Mouse (Mus musculus): ENCODE results near the gene Tcea3. TPM values are rescaled to one million over a fixed set of nuclear protein-coding genes. Genes with fewer than 3 reads are reported as not detected.
A peak's percentile ranks its signal among the peaks of the same experiment; 100 is the strongest.

Tcea3 gene
- polyA plus RNA-seq, 1 experiment = 1.8 TPM

DNA sequence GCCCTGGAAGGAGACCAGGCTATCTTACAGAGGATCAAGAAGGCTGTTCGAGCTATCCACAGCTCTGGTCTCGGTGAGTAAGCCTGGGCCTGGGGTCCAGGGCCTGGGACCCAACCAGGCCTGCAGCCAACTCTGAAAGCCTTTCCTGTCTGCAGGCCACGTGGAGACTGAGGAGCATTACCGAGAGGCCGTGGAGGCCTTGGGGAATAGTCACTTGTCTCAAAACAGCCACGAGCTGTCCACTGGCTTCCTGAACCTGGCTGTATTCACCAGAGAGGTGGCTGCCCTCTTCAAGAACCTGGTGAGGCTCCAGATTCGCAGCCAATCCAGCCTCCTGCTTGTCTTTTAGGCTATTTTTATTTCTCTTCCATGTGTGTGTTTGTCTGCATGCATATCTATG is 20.1 kb upstream of the Tcea3 start:
- Histone ChIP-seq H3K4me3 (ENCODE audit: control insufficient read depth, insufficient read depth, low read length) (no peak overlapping the region), H3K36me3 (ENCODE audit: control insufficient read depth, insufficient read depth, low read length) (no peaks in the 10 kb centered on the region), H3K4me1 (replicated peaks; ENCODE audit: control insufficient read depth, insufficient read depth, low read length) (no peaks in the 10 kb centered on the region), H3K27ac (ENCODE audit: control insufficient read depth, insufficient read depth, low read length) (no peak overlapping the region), H3K27me3 (ENCODE audit: control insufficient read depth, insufficient read depth, low read length) (no peaks in the 10 kb centered on the region)
- 85% methylated on average over 7 of the region's 7 CpGs for WGBS
- no peak for DNase-seq
- TF ChIP-seq POLR2A (IDR thresholded peaks at IDR 0.05; ENCODE audit: control insufficient read depth, extremely low read depth, insufficient read depth, low read length, poor library complexity) (no peak), CTCF (IDR thresholded peaks at IDR 0.05; ENCODE audit: borderline replicate concordance, control insufficient read depth, extremely low read depth, insufficient read depth, low read length, poor library complexity) (no peak)

- TF ChIP-seq POLR2A (IDR thresholded peaks at IDR 0.05; ENCODE audit: control insufficient read depth, extremely low read depth, insufficient read depth, low read length, poor library complexity) (no peak), CTCF (IDR thresholded peaks at IDR 0.05; ENCODE audit: borderline replicate concordance, control insufficient read depth, extremely low read depth, insufficient read depth, low read length, poor library complexity) (no peak)
- no peak for DNase-seq
- H3K4me1 ChIP-seq (replicated peaks; ENCODE audit: control insufficient read depth, insufficient read depth, low read length) = no peaks in the 10 kb centered on the region
- no peak overlapping the region for H3K4me3 ChIP-seq (ENCODE audit: control insufficient read depth, insufficient read depth, low read length)
- H3K27me3 ChIP-seq (ENCODE audit: control insufficient read depth, insufficient read depth, low read length) = no peaks in the 10 kb centered on the region
- 84% methylated on average over 5 of the region's 5 CpGs for WGBS
- no peaks in the 10 kb centered on the region for H3K36me3 ChIP-seq (ENCODE audit: control insufficient read depth, insufficient read depth, low read length)
- no peak overlapping the region for H3K27ac ChIP-seq (ENCODE audit: control insufficient read depth, insufficient read depth, low read length)
These were observed 18.9 kb upstream of the Tcea3 start for GRCm38 (mm10) chr4:136228640-136229039.

DNA sequence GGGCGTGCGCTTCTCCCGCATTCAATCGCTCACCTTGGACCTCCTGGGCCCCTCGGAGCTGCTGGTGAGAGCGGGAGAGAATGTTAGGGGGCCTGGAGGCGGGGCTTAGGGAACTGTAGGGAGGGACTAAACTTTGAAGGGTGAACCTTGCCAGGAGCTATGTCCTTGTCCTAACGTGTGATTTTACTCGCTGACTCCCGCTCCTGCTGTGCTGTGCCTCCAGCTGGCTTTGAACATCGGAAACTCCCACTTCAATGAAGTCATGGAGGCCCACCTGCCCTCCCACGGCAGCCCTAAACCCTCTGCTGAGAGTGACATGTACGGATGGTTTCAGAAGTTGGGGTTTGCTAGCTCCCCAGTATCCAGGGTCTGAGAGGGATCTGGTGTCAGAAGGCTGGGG is 8.9 kb upstream of the Tcea3 start:
- Histone ChIP-seq H3K4me3 (ENCODE audit: control insufficient read depth, insufficient read depth, low read length) (no peak overlapping the region), H3K27ac (ENCODE audit: control insufficient read depth, insufficient read depth, low read length) (no peak overlapping the region), H3K36me3 (ENCODE audit: control insufficient read depth, insufficient read depth, low read length) (no peaks in the 10 kb centered on the region), H3K4me1 (replicated peaks; ENCODE audit: control insufficient read depth, insufficient read depth, low read length) (no peaks in the 10 kb centered on the region), H3K27me3 (ENCODE audit: control insufficient read depth, insufficient read depth, low read length) (no peaks in the 10 kb centered on the region; the same call in 1 of the 2 replicates)
- no peak for DNase-seq
- TF ChIP-seq CTCF (IDR thresholded peaks at IDR 0.05; ENCODE audit: borderline replicate concordance, control insufficient read depth, extremely low read depth, insufficient read depth, low read length, poor library complexity) (no peak), POLR2A (IDR thresholded peaks at IDR 0.05; ENCODE audit: control insufficient read depth, extremely low read depth, insufficient read depth, low read length, poor library complexity) (no peak)
- WGBS = 31% methylated on average over 13 of the region's 13 CpGs

- Histone ChIP-seq H3K36me3 (ENCODE audit: control insufficient read depth, insufficient read depth, low read length) (no peaks in the 10 kb centered on the region), H3K4me1 (replicated peaks; ENCODE audit: control insufficient read depth, insufficient read depth, low read length) (no peaks in the 10 kb centered on the region), H3K4me3 (ENCODE audit: control insufficient read depth, insufficient read depth, low read length) (no peak overlapping the region), H3K27ac (ENCODE audit: control insufficient read depth, insufficient read depth, low read length) (no peak overlapping the region), H3K27me3 (ENCODE audit: control insufficient read depth, insufficient read depth, low read length) (no peaks in the 10 kb centered on the region; the same call in 1 of the 2 replicates)
- WGBS = 71% methylated on average over 9 of the region's 9 CpGs
- DNase-seq = no peak
- TF ChIP-seq CTCF (IDR thresholded peaks at IDR 0.05; ENCODE audit: borderline replicate concordance, control insufficient read depth, extremely low read depth, insufficient read depth, low read length, poor library complexity) (no peak), POLR2A (IDR thresholded peaks at IDR 0.05; ENCODE audit: control insufficient read depth, extremely low read depth, insufficient read depth, low read length, poor library complexity) (no peak)
These were observed 8.4 kb upstream of the Tcea3 start for GRCm38 (mm10) chr4:136239111-136239510.

- 8% methylated on average over 8 of the region's 8 CpGs for WGBS
- Histone ChIP-seq H3K27me3 (ENCODE audit: control insufficient read depth, insufficient read depth, low read length) (peaks cover under 1% of the 10 kb centered on the region; the same call in 1 of the 2 replicates), H3K4me3 (ENCODE audit: control insufficient read depth, insufficient read depth, low read length) (no peak overlapping the region), H3K36me3 (ENCODE audit: control insufficient read depth, insufficient read depth, low read length) (no peaks in the 10 kb centered on the region), H3K27ac (ENCODE audit: control insufficient read depth, insufficient read depth, low read length) (no peak overlapping the region), H3K4me1 (replicated peaks; ENCODE audit: control insufficient read depth, insufficient read depth, low read length) (no peaks in the 10 kb centered on the region)
- no peak for TF ChIP-seq POLR2A (IDR thresholded peaks at IDR 0.05; ENCODE audit: control insufficient read depth, extremely low read depth, insufficient read depth, low read length, poor library complexity)
- TF ChIP-seq CTCF (IDR thresholded peaks at IDR 0.05; ENCODE audit: borderline replicate concordance, control insufficient read depth, extremely low read depth, insufficient read depth, low read length, poor library complexity) = peak; percentile 77; the same call in 1 of the 2 replicates
- peak; percentile 87 for DNase-seq
These were observed 7.9 kb upstream of the Tcea3 start for GRCm38 (mm10) chr4:136239622-136240021.

- TF ChIP-seq POLR2A (IDR thresholded peaks at IDR 0.05; ENCODE audit: control insufficient read depth, extremely low read depth, insufficient read depth, low read length, poor library complexity) (no peak), CTCF (IDR thresholded peaks at IDR 0.05; ENCODE audit: borderline replicate concordance, control insufficient read depth, extremely low read depth, insufficient read depth, low read length, poor library complexity) (no peak)
- no peaks in the 10 kb centered on the region for H3K4me1 ChIP-seq (replicated peaks; ENCODE audit: control insufficient read depth, insufficient read depth, low read length)
- WGBS = 55% methylated on average over 14 of the region's 14 CpGs
- no peak overlapping the region for H3K4me3 ChIP-seq (ENCODE audit: control insufficient read depth, insufficient read depth, low read length)
- peaks cover 2% of the 10 kb centered on the region; the same call in 1 of the 2 replicates for H3K27me3 ChIP-seq (ENCODE audit: control insufficient read depth, insufficient read depth, low read length)
- no peak overlapping the region for H3K27ac ChIP-seq (ENCODE audit: control insufficient read depth, insufficient read depth, low read length)
- no peak for DNase-seq
- H3K36me3 ChIP-seq (ENCODE audit: control insufficient read depth, insufficient read depth, low read length) = no peaks in the 10 kb centered on the region
These were observed 7.4 kb upstream of the Tcea3 start for GRCm38 (mm10) chr4:136240123-136240522.

DNA sequence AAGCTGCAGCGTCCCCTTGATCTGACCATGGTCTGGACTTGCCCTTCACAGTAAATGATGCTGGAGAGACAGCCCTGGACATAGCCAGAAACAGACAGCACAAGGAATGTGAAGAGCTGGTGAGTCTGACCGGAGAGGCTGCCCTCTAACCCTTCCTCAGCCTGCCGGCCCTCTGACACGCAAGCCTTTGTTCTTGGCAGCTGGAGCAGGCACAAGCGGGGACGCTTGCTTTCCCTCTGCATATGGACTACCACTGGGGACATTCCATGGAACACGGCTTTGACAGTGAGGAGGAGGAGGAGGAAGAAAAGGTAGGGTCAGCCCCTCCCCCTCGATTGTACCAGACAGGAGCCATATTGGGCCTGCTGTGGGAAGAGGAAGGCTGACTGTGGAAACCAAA is 6.6 kb upstream of the Tcea3 start:
- TF ChIP-seq POLR2A (IDR thresholded peaks at IDR 0.05; ENCODE audit: control insufficient read depth, extremely low read depth, insufficient read depth, low read length, poor library complexity) (no peak), CTCF (IDR thresholded peaks at IDR 0.05; ENCODE audit: borderline replicate concordance, control insufficient read depth, extremely low read depth, insufficient read depth, low read length, poor library complexity) (no peak)
- peaks cover 6% of the 10 kb centered on the region for H3K27me3 ChIP-seq (ENCODE audit: control insufficient read depth, insufficient read depth, low read length)
- 91% methylated on average over 8 of the region's 8 CpGs for WGBS

More for the DNA sequence above, 6.6 kb upstream of the Tcea3 start:
- Histone ChIP-seq H3K27ac (ENCODE audit: control insufficient read depth, insufficient read depth, low read length) (no peak overlapping the region), H3K4me3 (ENCODE audit: control insufficient read depth, insufficient read depth, low read length) (no peak overlapping the region), H3K36me3 (ENCODE audit: control insufficient read depth, insufficient read depth, low read length) (no peaks in the 10 kb centered on the region), H3K4me1 (replicated peaks; ENCODE audit: control insufficient read depth, insufficient read depth, low read length) (no peaks in the 10 kb centered on the region)
- no peak for DNase-seq

Measured in thymus, adult 2 months (tissue).